14 mouse cellular contexts compared by ENCODE assay signal in the genomic region with DNA sequence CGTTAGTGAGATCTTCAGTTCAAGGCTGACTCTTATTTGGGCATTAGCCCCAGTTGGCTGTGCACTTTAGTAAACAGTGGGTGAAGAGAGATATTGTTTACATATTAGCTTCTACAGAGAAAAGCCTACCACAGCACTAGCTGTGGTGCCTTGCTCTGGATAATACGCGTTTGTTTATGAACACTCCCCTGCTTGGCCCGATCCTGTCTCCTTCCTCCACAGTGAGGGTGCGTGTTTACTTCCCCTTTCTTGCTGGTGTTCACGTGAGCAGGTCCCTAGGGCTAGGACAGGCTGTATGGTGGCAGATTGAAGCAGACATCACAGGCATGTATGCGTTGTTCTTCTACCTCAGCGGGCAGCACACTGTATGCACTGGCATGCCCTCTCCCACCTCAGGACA.
"Had no signal": no experiment of that assay in that cellular context is flagged by ENCODE, and none has a peak within 500 bp of the region (broad histone marks: within the 10 kb centered on the region; RNA-seq: fewer than 3 reads in every experiment).

No protein-coding gene starts in this region.

- H3K4me2 ChIP-seq: liver, embryonic 11.5 days; liver, embryonic 15.5 days; midbrain, embryonic 12.5 days; neural tube, embryonic 13.5 days had no signal

- H3K4me1 ChIP-seq: liver, embryonic 15.5 days had no signal

- H3K9me3 ChIP-seq: limb, embryonic 10.5 days; liver, embryonic 15.5 days; midbrain, embryonic 12.5 days; neural tube, embryonic 13.5 days had no signal

- DNase-seq: kidney, adult 18-20 months; kidney, postnatal 10 days; kidney, postnatal 4 days; lung, adult 2 months; lung, postnatal 36 days; right cerebral cortex, postnatal 14 days; thymus, postnatal 36 days had no signal

- H3K36me3 ChIP-seq: limb, embryonic 10.5 days; liver, embryonic 15.5 days; midbrain, embryonic 12.5 days; neural tube, embryonic 13.5 days had no signal

- H3K27ac ChIP-seq: layer of hippocampus, adult 2 months; limb, embryonic 10.5 days; liver, embryonic 15.5 days; midbrain, embryonic 12.5 days; neural tube, embryonic 13.5 days had no signal

- ATAC-seq: midbrain, embryonic 16.5 days had no signal

- H3K27me3 ChIP-seq: liver, embryonic 15.5 days; midbrain, embryonic 12.5 days; neural tube, embryonic 13.5 days had no signal

- H3K9ac ChIP-seq: liver, embryonic 15.5 days; midbrain, embryonic 12.5 days; neural tube, embryonic 13.5 days had no signal

- H3K4me3 ChIP-seq: layer of hippocampus, adult 2 months; limb, embryonic 10.5 days; liver, embryonic 15.5 days; midbrain, embryonic 12.5 days; neural tube, embryonic 13.5 days had no signal
